Mouse (Mus musculus): ENCODE data around the gene Zbtb4.

- TF ChIP-seq CTCF (IDR thresholded peaks at IDR 0.05; ENCODE audit: borderline replicate concordance, control insufficient read depth, extremely low read depth, insufficient read depth, low read length, poor library complexity) (no peak), POLR2A (IDR thresholded peaks at IDR 0.05; ENCODE audit: control insufficient read depth, extremely low read depth, insufficient read depth, low read length, poor library complexity) (no peak)
Measured at GRCm38 (mm10) chr11:69751635-69752034, 14.1 kb upstream of the Zbtb4 start.

Measured in thymus, adult 2 months (tissue).